Mouse (Mus musculus): ENCODE measurements at regions not wholly inside any gene's neighbourhood (a gene's known extent, or its start where the extent isn't known, plus 50 kb on each side); places are given as distances from the start of the nearest gene placed in this dataset.

- TF ChIP-seq CTCF (IDR thresholded peaks at IDR 0.05; ENCODE audit: low read depth, low read length) = peak; percentile 45
- TF ChIP-seq POLR2A (IDR thresholded peaks at IDR 0.05; ENCODE audit: extremely low read depth, insufficient read depth, low read length) = no peak
Observed at GRCm38 (mm10) chr12:45171927-45172642, 97.6 kb upstream of the Stxbp6 start.
